Mouse (Mus musculus) CH12F3 (cell line): Measurements from ENCODE around the gene Trim43c.
"Not testable (repeated sequence)": the region's sequence is repeated elsewhere in the genome, so short reads cannot be mapped to it uniquely, and the experiment has no call there.

ENCODE experiments used
- in situ Hi-C: fragments of 300-500 bp; cut with MboI; formaldehyde crosslinking; loops from 2 replicates; pipeline ENCODE4 v1.14.3; 2020; ENCODE audit warnings: low sequenced_read_pairs

The Trim43c gene

GRCm38 (mm10) chr9:88838864-88839263, at the start of gene Trim43c:
TSS of gene Trim43c (plus strand) at chr9:88839164.
- in situ Hi-C loops, result not testable (repeated sequence)

GRCm38 (mm10) chr9:88853072-88853471, 14.1 kb downstream of the Trim43c start:
- in situ Hi-C loops, result not testable (repeated sequence)

- in situ Hi-C loops, result not testable (repeated sequence)
Measured at GRCm38 (mm10) chr9:88858566-88859492, 19.9 kb downstream of the Trim43c start.
